Mouse (Mus musculus) hindbrain, embryonic 15.5 days (tissue): ENCODE measurements around the gene Krtap16-1. TPM values are rescaled to one million over a fixed set of nuclear protein-coding genes. Genes with fewer than 3 reads are reported as not detected.
A peak's percentile ranks its signal among the peaks of the same experiment; 100 is the strongest.

Experiments used
- ATAC-seq: fragments of 200-750 bp; cut with Nextera tagmentation; 2 replicates; pipeline ENCODE4 v1.8.0; 2017; ENCODE audit warnings: low read depth, moderate number of reproducible peaks, moderate TSS enrichment; ENCODE audit not compliant: low FRiP score
- H3K27ac ChIP-seq: fragments of 300-500 bp; sonication (generic); replicated peaks from 2 replicates; pipeline ENCODE4 v1.5.1; 2015; ENCODE audit warnings: mild to moderate bottlenecking, inconsistent platforms
- H3K27me3 ChIP-seq: fragments of 300-500 bp; sonication (generic); 2 replicates; pipeline ENCODE4 v1.6.1; 2015; ENCODE audit warnings: control low read depth, inconsistent platforms
- H3K36me3 ChIP-seq: fragments of 300-500 bp; sonication (generic); 2 replicates; pipeline ENCODE4 v1.6.1; 2015; ENCODE audit warnings: control low read depth, inconsistent platforms
- H3K4me1 ChIP-seq: fragments of 300-500 bp; sonication (generic); replicated peaks from 2 replicates; pipeline ENCODE4 v1.6.1; 2015; ENCODE audit warnings: control low read depth, inconsistent platforms
- H3K4me2 ChIP-seq: fragments of 300-500 bp; sonication (generic); 2 replicates; pipeline ENCODE4 v1.6.1; 2015; ENCODE audit warnings: moderate library complexity, mild to moderate bottlenecking, inconsistent platforms
- H3K4me3 ChIP-seq: fragments of 300-500 bp; sonication (generic); 2 replicates; pipeline ENCODE4 v1.5.1; 2015; ENCODE audit warnings: mild to moderate bottlenecking, inconsistent platforms
- H3K9ac ChIP-seq: fragments of 300-500 bp; sonication (generic); 2 replicates; pipeline ENCODE4 v1.6.1; 2015; ENCODE audit warnings: inconsistent platforms
- H3K9me3 ChIP-seq: fragments of 300-500 bp; sonication (generic); 2 replicates; pipeline ENCODE4 v1.6.1; 2016; ENCODE audit warnings: control low read depth, inconsistent platforms
- WGBS: fragments of 180-500 bp; shearing (Covaris S2); methylation state at CpG from one replicate; pipeline ENCODE4 v1.1.7; 2015; 5-methylcytosine and 5-hydroxymethylcytosine counted together
- polyA plus RNA-seq: library from polyadenylated mRNA; unstranded; fragments of >200 nt; fragmentation: Nextera tagmentation; extraction: Ambion mirVana; gene quantifications from 2 replicates; pipeline ENCODE4 v1.2.1, GENCODE M21; 2015

Krtap16-1 gene
- polyA plus RNA-seq, result 0.10 TPM in 2 replicates

DNA sequence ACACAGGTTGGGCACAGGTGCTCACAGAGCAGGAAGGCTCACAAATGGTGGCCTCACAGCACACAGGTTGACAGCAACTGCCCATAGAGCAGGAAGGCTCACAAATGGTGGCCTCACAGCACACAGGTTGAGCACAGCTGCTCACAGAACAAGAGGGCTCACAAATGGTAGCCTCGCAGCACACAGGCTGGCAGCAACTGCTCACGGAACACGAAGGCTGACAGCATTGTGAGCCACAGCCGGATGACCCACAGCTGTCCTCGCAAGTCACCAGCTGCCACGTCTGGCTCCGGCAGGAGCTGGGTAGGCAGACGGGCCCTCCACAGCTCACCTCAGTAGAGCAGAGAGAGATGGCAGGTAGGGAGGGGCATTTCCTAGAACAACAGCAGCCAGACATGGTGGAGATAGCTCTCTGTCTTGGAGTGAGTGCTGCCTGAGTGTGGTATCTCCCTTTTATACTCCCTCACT lies at the start of gene Krtap16-1:
TSS of gene Krtap16-1 (minus strand) at position 418 of the 468 bp plus-strand sequence.
- Histone ChIP-seq H3K9me3 (no peaks in the 10 kb centered on the region), H3K27ac (peak within 1 kb of the TSS; percentile 74), H3K9ac (no peak within 1 kb of the TSS), H3K27me3 (no peaks in the 10 kb centered on the region), H3K4me3 (no peak within 1 kb of the TSS), H3K4me1 (0 out of 2 replicates have a peak, but pooled peaks cover 4% of the 10 kb centered on the region), H3K36me3 (no peaks in the 10 kb centered on the region), H3K4me2 (no peak within 1 kb of the TSS)
- ATAC-seq, result no peak; the same call in 1 of the 2 replicates
- 81% methylated on average over 8 of the region's 8 CpGs for WGBS

DNA sequence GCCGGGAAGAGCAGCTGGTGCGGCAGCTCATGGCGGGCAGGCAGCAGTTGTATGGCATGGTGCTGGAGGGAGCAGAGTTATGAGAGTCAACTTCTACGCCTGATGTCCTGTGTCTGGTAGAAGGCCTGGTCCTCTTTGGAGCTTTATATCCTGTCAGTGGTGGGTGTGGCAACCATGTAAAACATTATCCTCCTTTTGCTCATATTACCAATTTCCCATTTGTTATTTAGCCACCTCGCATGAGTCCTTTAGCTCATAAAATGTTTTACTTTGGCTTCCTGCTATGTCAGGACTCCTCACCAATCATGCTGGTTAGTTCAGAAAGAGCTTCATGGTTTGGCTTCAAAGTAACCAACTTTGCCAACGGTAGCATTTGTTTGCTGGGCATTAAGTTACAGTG lies 43.4 kb upstream of the Krtap16-1 start, which contains the start of gene Krt33b:
TSS of gene Krt33b (minus strand) at position 101 of the 400 bp plus-strand sequence.
- no peaks in the 10 kb centered on the region for H3K4me1 ChIP-seq

DNA sequence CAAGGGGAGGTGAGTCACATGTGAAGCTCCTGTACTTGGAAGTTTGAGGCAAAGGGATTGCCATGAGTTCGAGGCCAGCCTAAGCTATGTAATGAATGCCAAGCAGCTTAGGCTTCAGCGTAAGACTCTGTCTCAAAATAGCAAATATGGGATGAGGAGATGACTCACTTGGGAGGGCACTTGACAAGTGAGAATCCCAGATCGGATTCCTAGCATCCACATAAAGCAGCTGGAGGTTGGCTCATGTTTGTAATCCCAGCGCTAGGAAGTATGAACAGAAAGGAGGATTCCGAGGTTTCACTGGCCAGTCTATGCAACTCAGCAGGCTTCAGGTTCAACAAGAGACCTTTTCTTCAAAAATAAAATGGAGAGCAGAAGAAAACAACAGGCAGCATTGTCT lies 35.0 kb upstream of the Krtap16-1 start:
- Histone ChIP-seq H3K27me3 (no peaks in the 10 kb centered on the region), H3K4me3 (no peak overlapping the region), H3K27ac (no peak overlapping the region), H3K4me1 (no peaks in the 10 kb centered on the region), H3K4me2 (no peak overlapping the region), H3K9me3 (no peaks in the 10 kb centered on the region), H3K9ac (no peak overlapping the region), H3K36me3 (no peaks in the 10 kb centered on the region)
- no peak for ATAC-seq
- WGBS, result 87% methylated on average over 5 of the region's 5 CpGs

More for the DNA sequence above, 43.4 kb upstream of the Krtap16-1 start, which contains the start of gene Krt33b:
- Histone ChIP-seq H3K36me3 (no peaks in the 10 kb centered on the region), H3K4me2 (no peak within 1 kb of the TSS), H3K27ac (no peak within 1 kb of the TSS), H3K27me3 (no peaks in the 10 kb centered on the region), H3K4me3 (no peak within 1 kb of the TSS), H3K9me3 (no peaks in the 10 kb centered on the region), H3K9ac (no peak within 1 kb of the TSS)
- no peak for ATAC-seq
- 92% methylated on average over 6 of the region's 6 CpGs for WGBS

DNA sequence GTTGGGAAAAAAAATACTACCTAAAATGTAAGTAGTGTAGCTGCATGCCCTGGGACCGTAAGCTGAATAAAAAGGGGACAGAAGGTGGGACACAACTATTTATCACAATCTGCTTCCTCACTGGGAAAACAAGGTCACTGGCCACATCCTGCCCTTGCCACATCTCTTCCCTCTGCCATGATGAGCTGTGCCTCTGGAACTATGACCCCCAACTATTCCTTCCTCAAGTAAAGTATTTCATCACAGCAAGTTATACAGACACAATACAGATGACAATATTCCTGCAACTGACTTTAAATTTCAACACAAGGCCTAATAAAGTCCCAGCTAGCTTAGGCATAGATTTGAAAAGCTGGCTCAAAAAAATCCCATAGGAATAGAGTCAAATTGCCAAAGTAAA lies 33.1 kb upstream of the Krtap16-1 start:
- Histone ChIP-seq H3K4me3 (no peak overlapping the region), H3K27me3 (no peaks in the 10 kb centered on the region), H3K4me1 (no peaks in the 10 kb centered on the region), H3K9me3 (no peaks in the 10 kb centered on the region), H3K9ac (no peak overlapping the region), H3K36me3 (no peaks in the 10 kb centered on the region), H3K27ac (no peak overlapping the region), H3K4me2 (no peak overlapping the region)
- WGBS, result 84% methylated on average over 1 of the region's 1 CpGs
- ATAC-seq, result no peak

DNA sequence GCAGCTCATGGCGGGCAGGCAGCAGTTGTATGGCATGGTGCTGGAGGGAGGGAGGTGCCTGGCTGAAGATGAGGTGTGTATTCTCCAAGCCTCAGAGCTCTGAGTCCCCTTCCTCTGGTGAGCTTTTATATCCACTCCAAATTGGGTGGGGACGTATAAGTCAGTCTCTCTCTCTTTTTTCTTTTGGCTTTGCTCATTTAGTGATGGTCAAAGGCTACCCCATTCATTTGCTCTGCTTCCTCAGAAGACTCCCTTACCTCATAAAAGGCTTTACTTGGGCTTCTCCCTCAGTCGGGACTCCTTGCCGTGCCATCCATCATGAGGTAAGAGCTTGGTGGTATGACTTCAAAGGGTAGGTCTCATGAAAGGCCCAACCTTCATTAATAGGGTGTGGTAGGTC lies 29.7 kb upstream of the Krtap16-1 start, which contains the start of gene Krt33a:
TSS of gene Krt33a (minus strand) at position 101 of the 400 bp plus-strand sequence.
- H3K4me2 ChIP-seq, result no peak within 1 kb of the TSS
- no peak within 1 kb of the TSS for H3K27ac ChIP-seq

DNA sequence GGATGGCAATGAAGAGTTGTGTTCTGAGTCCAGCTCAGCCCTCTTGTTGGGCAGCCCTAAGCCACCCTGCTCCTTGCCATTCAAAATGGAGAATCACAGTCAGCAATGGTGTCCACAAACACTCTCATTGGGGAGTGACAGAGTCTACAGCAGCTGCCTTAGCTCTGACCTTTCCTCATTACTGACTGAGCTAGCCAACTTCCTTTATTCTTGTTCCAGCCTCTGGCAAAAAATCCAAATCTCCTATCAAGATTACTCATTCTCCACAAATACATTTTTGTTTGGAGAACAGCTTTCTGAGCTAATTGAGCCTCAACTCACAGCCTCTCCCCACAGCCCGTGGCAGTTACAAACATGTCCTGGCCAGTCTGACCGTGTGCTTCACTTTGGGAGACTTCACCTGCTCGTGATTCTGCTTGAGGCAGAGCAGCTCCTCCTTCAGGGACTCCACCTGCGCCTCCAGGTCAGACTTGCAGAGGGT lies 27.3 kb upstream of the Krtap16-1 start:
- H3K36me3 ChIP-seq, result no peaks in the 10 kb centered on the region
- ATAC-seq, result no peak
- no peak overlapping the region for H3K9ac ChIP-seq

More for the DNA sequence above, 29.7 kb upstream of the Krtap16-1 start, which contains the start of gene Krt33a:
- no peak for ATAC-seq
- H3K27me3 ChIP-seq, result no peaks in the 10 kb centered on the region
- H3K4me1 ChIP-seq, result no peaks in the 10 kb centered on the region
- no peak within 1 kb of the TSS for H3K9ac ChIP-seq
- H3K36me3 ChIP-seq, result no peaks in the 10 kb centered on the region
- 81% methylated on average over 4 of the region's 4 CpGs for WGBS
- no peaks in the 10 kb centered on the region for H3K9me3 ChIP-seq
- no peak within 1 kb of the TSS for H3K4me3 ChIP-seq

DNA sequence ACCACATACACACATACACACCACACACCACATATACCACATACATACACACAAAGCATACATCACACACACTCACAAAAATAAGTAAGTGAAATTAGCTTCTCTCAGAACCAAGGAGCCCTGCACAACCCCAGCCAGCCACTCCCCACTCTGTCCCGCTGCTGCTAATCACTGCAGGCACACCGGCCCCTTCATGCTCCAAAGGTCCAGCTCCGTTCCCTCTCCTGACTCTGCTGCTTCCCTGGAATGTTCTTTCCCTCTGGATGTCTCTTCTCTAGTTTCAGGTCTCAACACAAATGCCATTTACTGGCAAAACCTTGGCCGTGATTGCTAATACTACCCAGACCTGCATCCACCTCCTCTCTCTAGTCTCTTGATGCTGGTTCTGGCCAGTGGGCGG lies 24.3 kb upstream of the Krtap16-1 start:
- no peaks in the 10 kb centered on the region for H3K4me1 ChIP-seq
- H3K4me2 ChIP-seq, result no peak overlapping the region
- no peak overlapping the region for H3K27ac ChIP-seq
- WGBS, result 90% methylated on average over 5 of the region's 5 CpGs
- no peaks in the 10 kb centered on the region for H3K27me3 ChIP-seq
- H3K9ac ChIP-seq, result no peak overlapping the region
- H3K9me3 ChIP-seq, result no peaks in the 10 kb centered on the region
- ATAC-seq, result no peak
- H3K4me3 ChIP-seq, result no peak overlapping the region
- no peaks in the 10 kb centered on the region for H3K36me3 ChIP-seq

More for the DNA sequence above, 27.3 kb upstream of the Krtap16-1 start:
- Histone ChIP-seq H3K4me2 (no peak overlapping the region), H3K27ac (no peak overlapping the region), H3K9me3 (no peaks in the 10 kb centered on the region), H3K4me1 (no peaks in the 10 kb centered on the region), H3K27me3 (no peaks in the 10 kb centered on the region), H3K4me3 (no peak overlapping the region)
- WGBS, result 81% methylated on average over 4 of the region's 4 CpGs

DNA sequence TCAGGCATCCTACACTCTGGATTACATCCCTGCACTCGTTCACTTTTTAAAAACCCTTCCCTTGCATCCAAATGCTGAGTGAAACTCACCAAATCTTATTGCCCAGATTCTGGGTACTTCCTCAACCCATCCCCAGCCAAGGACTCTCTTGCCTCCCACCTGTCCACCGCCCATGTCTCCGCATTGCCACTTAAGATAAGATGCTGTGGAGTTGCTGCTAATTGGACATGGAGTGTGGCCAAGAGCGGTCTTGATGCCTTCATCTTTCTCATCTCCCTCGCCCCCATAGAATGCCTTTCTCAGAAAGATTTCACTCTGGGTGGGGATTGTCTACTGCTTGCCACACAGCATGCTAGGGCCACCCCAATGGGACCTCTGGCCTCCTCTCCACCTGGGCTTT lies 21.9 kb upstream of the Krtap16-1 start:
- no peaks in the 10 kb centered on the region for H3K36me3 ChIP-seq
- no peaks in the 10 kb centered on the region for H3K4me1 ChIP-seq
- 89% methylated on average over 5 of the region's 5 CpGs for WGBS
- no peak overlapping the region for H3K4me2 ChIP-seq
- H3K27ac ChIP-seq, result no peak overlapping the region
- no peak overlapping the region for H3K9ac ChIP-seq
- no peak for ATAC-seq
- H3K4me3 ChIP-seq, result no peak overlapping the region
- H3K9me3 ChIP-seq, result no peaks in the 10 kb centered on the region
- no peaks in the 10 kb centered on the region for H3K27me3 ChIP-seq

DNA sequence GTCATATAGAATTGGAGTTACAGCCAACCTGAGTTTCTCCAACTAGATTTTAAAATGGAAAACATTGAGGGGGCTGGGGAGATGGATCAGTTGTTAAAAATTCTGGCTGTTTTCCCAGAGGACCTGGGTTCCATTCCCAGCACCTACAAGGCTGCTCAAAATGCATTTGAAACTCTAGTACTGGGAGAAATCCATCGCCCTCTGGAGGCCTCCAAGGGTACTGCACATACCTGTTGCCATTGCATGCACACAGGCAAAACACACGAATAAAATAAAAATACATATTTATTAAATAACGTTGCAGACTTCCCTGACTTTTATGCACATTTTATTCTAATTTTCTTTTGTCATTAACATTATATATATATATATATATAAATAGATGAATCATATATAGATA lies 20.2 kb upstream of the Krtap16-1 start:
- no peaks in the 10 kb centered on the region for H3K27me3 ChIP-seq
- no peak overlapping the region for H3K4me3 ChIP-seq
- no peaks in the 10 kb centered on the region for H3K36me3 ChIP-seq
- no peak overlapping the region for H3K27ac ChIP-seq
- H3K9ac ChIP-seq, result no peak overlapping the region
- H3K4me2 ChIP-seq, result no peak overlapping the region
- no peak for ATAC-seq
- H3K4me1 ChIP-seq, result no peaks in the 10 kb centered on the region
- WGBS, result 59% methylated on average over 3 of the region's 3 CpGs
- H3K9me3 ChIP-seq, result no peaks in the 10 kb centered on the region

DNA sequence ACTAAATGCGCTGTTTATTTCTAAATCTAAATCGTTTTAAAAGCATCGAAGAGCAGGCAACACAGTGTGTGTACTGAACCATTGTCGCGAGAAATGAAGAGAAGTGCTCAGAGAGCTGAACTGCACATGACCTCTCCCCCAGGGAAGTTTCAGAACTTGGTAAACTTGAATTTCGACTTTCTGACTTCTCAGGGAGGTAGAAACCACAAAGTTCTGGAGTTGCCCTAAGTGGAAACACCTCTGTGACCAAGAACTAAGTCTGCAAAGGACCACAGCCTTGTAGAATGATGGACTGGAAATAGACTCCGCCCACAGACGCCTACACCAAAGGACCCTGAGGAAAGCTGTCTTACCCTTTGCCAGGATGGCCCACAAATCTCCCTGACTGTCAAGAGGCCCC lies 19.5 kb upstream of the Krtap16-1 start:
- Histone ChIP-seq H3K4me2 (no peak overlapping the region), H3K4me3 (no peak overlapping the region), H3K36me3 (no peaks in the 10 kb centered on the region), H3K9me3 (no peaks in the 10 kb centered on the region), H3K9ac (no peak overlapping the region), H3K27me3 (no peaks in the 10 kb centered on the region), H3K4me1 (no peaks in the 10 kb centered on the region), H3K27ac (no peak overlapping the region)
- 85% methylated on average over 8 of the region's 8 CpGs for WGBS
- ATAC-seq, result no peak

DNA sequence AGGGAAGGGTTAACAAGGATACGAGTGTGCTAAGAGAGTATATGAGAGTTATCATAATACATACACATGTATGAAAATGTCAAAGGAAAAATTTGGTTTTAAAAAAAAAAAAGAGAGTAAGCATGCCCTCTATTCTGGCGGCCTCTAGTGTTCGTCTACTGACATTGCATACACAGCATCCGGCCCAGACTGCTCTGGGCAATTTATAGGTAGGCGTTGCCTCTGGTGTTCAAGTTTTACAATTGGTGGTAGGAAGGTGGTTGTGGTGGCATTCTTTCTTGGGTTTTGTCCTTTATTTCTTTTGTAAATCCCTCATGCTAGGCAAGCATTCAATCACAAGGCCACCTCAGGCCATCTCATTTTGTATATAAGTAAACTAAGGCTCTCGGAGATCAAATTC lies 18.4 kb upstream of the Krtap16-1 start:
- Histone ChIP-seq H3K27ac (no peak overlapping the region), H3K4me2 (no peak overlapping the region), H3K9ac (no peak overlapping the region), H3K4me3 (no peak overlapping the region), H3K27me3 (no peaks in the 10 kb centered on the region), H3K4me1 (no peaks in the 10 kb centered on the region), H3K9me3 (no peaks in the 10 kb centered on the region), H3K36me3 (no peaks in the 10 kb centered on the region)
- no peak for ATAC-seq
- 25% methylated on average over 6 of the region's 6 CpGs for WGBS

DNA sequence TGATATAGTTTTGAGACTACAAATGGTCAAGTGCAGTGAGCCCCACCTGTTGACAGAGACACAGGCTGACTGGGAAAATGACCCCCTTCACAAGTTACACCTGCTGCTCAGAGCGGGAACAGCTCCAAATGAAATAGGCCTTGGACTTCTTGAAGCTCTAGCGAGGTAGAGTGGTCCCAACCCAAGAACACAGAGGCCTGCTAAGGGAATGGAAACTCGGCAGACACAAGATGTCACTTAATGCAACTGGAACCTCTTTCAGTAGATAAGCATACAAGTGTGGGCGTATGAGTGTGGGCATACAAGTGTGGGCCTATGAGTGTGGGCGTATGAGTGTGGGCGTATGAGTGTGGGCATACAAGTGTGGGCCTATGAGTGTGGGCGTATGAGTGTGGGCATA lies 12.7 kb upstream of the Krtap16-1 start:
- H3K9me3 ChIP-seq, result no peaks in the 10 kb centered on the region
- no peak for ATAC-seq
- WGBS, result 95% methylated on average over 7 of the region's 7 CpGs

DNA sequence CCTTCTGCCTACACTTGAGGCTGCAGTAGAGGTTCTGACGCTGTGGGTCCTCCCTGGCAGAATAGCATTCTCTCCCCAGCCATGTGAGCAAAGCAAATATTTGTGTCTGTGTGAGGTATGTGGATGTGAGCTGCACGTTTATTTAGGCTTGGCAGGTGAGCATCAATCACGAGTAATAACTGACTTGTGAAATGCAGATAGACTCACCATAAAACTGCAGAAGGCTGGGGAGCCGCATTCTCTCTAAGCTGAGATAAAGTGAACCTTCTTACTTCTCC lies 7.9 kb upstream of the Krtap16-1 start:
- no peaks in the 10 kb centered on the region for H3K9me3 ChIP-seq
- WGBS, result 61% methylated on average over 4 of the region's 4 CpGs
- 0 out of 2 replicates have a peak overlapping the region, but pooled peaks have one; percentile 30 for H3K27ac ChIP-seq
- peaks cover 10% of the 10 kb centered on the region; the same call in 1 of the 2 replicates for H3K4me1 ChIP-seq
- no peaks in the 10 kb centered on the region; the same call in 1 of the 2 replicates for H3K27me3 ChIP-seq
- H3K4me2 ChIP-seq, result peak overlapping the region; percentile 51; the same call in 1 of the 2 replicates
- no peak for ATAC-seq
- H3K4me3 ChIP-seq, result no peak overlapping the region
- H3K9ac ChIP-seq, result no peak overlapping the region
- no peaks in the 10 kb centered on the region for H3K36me3 ChIP-seq

More for the DNA sequence above, 12.7 kb upstream of the Krtap16-1 start:
- H3K4me2 ChIP-seq, result no peak overlapping the region
- H3K27me3 ChIP-seq, result no peaks in the 10 kb centered on the region
- H3K36me3 ChIP-seq, result no peaks in the 10 kb centered on the region
- no peak overlapping the region for H3K27ac ChIP-seq
- no peak overlapping the region for H3K9ac ChIP-seq
- peaks cover 1% of the 10 kb centered on the region; the same call in 1 of the 2 replicates for H3K4me1 ChIP-seq
- no peak overlapping the region for H3K4me3 ChIP-seq
